Mouse (Mus musculus) thymus, postnatal 36 days (tissue): ENCODE data around the gene Tmc7.

Experiments used
- DNase-seq, 2 experiments: peaks; one replicate each; pipeline ENCODE4 v3.0.0; 2022; ENCODE audit warnings: mixed read lengths in 2 of 2

Tmc7 gene

GRCm38 (mm10) chr7:118584257-118584907 is at the start of gene Tmc7:
Tmc7 (minus strand) TSS chr7:118584736.
- peak; percentile 63 to 70 for DNase-seq

GRCm38 (mm10) chr7:118633951-118634350 is 49.4 kb upstream of the Tmc7 start:
- DNase-seq: no peak

DNA sequence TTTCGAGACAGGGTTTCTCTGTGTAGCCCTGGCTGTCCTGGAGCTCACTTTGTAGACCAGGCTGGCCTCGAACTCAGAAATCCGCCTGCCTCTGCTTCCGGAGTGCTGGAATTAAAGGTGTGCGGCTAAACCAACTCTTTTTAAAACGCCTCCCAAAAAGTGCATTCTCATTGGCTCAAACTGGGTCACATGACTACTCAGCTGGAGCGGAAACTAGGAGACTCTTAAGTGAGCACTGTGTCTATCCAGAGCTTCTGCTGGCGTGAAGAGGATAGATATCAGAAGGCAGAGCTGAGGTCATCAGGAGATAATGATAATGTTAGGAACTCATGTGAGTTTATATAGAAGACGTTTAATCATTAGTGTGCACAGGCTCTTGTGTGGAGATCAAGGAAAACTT is 48.6 kb upstream of the Tmc7 start:
- no peak for DNase-seq

GRCm38 (mm10) chr7:118627550-118628298 is 43.2 kb upstream of the Tmc7 start:
- DNase-seq: no peak

DNA sequence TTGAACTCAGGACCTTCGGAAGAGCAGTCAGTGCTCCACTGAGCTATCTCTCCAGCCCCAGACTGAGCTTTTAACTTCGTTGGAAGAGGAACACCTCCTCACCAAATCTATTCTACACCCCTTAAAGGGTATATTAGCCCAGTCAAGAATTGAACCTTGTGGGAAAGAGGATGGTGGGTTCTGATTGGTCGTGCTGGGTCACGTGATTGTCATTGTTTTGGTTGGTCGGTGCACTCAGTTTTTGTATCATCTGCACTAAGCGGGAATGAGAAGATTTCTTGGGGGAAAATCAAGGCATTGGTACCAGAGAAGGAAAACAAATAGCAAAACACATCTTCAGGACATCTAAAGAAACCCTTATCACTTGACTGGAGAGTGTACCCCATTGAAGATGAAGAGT is 36.6 kb upstream of the Tmc7 start:
- DNase-seq: no peak

- no peak for DNase-seq
Observed at GRCm38 (mm10) chr7:118620243-118620906, 35.8 kb upstream of the Tmc7 start.

DNA sequence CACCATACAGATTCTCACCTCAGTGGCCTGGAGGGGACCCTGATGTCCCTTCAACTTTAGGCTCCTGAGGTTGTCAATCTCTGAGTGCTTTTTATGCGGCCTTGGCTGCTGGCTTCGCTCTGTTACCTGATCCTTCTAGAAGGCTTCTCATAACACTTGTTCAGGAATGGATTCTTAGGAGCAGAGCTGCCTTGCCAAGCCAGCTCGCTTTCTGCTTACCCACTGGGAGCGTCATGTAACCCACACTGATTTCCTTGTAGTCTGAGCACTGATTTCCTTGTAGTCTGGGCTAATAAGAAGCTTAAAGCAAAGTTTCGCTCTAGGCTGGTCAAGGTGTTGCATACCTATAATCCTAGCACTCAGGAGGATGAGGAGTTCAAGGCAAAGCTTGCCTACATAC is 33.6 kb upstream of the Tmc7 start:
- DNase-seq: no peak

GRCm38 (mm10) chr7:118614076-118614475 is 29.5 kb upstream of the Tmc7 start:
- DNase-seq: no peak

DNA sequence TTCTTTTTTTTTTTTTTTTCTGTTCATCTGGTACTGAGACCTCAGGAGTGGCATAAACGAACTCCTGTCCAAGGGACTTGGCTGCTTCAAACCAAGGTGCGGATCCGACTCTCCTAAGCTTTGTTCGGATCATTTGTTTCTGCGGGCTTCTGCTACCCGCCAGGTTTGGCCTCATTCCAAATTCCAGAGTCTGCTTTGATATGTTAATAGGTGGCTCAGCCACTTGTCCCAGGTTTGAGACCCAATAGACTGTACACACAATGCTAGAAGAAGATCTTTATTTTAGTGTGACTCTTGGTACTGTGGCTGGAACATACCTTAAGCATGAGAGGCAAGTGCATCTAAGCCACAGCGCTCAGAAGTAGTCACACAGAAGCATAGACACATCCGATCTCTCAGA is 27.4 kb upstream of the Tmc7 start:
- DNase-seq: no peak

DNA sequence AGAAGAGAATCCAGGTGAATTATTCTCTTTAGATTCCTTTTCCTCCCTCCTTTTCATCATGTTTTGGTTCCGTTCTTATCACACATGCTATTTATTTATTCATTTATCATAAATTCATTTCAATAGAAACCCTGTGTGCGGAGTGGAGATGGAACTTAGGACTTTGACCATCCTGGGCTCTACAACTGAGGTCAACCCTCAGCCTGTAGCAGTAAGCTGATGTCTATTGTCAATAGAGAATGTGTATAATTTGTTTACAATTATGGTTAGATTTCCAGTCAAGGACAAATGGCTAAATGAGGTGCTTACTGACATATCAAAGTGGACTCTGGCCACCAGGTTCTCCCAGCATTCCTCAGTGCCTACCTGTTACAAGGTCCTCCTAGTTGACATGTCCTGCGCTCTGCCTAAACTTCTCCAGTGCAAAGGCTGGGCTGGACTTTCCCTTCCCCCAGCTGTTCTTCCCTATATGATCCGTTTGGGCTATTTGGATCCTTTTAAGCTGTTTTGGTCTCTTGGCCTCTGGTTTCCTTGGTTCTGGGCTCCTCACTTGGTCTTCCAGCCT is 26.7 kb upstream of the Tmc7 start:
- DNase-seq: no peak

- no peak for DNase-seq
Observed at GRCm38 (mm10) chr7:118610721-118611120, 26.2 kb upstream of the Tmc7 start.

DNA sequence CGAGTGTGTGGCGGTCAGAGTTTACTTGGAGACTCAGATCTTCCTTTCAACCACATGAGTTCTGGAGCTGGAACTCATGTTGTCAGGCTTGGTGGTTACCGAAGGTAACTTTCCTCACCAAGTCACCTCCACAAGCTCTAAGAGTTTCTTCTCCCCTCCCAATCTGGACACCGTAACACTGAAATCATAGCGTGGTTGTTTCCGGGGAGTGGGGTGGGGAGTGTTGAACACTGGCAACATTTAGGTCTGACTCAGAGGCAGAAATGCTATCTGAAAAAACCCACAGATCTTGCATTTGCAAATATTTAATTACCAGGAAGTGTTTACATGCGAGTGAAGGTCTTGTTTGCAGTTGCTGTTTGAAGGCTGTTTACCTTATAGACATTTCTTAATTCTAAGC is 25.3 kb upstream of the Tmc7 start:
- no peak for DNase-seq

DNA sequence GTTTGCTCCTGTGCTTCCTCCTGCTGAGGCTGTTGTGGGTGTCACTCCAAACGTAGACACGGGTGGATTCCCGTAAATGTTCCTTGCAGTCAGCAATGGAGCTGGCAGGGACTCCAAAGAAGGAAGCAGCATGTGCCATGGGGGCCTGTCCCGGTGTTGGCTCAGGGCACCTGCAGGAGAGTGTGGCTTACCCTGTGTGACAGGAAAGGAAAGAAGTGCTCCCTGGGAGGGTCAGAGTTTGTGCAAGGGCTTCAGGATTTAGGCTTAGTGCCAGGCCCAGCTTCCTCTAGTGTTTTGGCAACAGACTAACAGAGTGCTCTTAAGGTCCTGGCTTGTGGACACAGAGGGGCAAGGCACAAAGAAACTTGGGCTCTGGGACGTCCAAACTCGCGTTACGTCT is 20.3 kb upstream of the Tmc7 start:
- DNase-seq: no peak

DNA sequence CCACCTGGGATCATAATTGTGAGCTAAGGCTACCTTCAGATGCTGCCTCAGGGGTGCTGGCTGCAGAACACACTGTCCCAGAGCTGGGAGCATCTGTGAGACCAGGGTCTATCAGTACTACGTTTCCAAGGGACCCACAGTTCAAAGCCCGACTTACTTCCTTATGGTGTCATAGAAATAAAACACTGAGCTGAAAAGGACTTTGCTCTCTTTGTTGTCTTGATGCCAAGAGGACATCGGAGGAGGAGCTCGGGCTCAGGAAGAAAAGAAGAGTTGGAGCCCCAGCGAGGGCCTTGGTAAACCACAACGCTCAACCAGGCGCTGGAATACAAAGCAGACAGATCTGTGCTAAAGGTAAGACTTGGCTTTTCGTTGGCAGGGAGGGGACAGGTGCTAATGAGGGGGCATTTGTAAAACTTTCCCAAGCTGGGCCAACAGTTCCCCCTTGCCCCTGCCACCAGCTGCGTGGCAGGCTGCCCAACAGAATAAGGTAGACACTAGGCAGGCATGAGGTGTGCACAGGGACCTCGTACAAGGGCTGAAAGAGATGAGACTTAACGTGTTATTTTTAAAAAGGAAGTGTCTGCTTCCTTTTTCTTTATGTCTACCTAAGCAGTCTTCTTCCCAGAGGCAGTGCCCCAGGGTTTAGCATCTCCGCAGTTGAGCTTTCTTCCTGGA is 15.6 kb upstream of the Tmc7 start:
- no peak for DNase-seq

- DNase-seq: peak; percentile 72 to 80
Observed at GRCm38 (mm10) chr7:118597201-118597600, 12.7 kb upstream of the Tmc7 start, which contains the start of gene Tmc5. Tmc5 (plus strand) TSS chr7:118597297.

- DNase-seq: peak; percentile 29 to 50
Observed at GRCm38 (mm10) chr7:118596271-118596670, 11.7 kb upstream of the Tmc7 start.

DNA sequence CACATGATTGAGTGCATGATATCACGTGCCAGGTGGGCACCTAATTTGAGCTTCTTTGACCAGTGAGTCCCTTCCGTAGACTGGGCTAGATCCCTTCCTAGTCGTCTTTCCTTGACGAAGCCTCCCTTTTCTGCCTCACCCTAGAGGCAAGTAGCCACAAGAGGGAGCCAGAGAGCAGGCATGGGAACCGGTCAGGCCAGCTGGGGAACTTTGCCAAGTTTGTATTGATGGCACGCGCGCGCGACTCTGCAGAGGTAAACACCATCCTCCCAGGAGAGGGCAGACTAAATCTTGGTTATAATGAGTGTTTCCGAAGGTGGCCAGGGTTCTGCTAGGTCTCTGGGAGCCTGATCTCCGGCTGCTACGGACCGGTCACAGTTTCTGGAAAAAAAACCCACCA is 10.7 kb upstream of the Tmc7 start:
- DNase-seq: peak; percentile 90 to 92

DNA sequence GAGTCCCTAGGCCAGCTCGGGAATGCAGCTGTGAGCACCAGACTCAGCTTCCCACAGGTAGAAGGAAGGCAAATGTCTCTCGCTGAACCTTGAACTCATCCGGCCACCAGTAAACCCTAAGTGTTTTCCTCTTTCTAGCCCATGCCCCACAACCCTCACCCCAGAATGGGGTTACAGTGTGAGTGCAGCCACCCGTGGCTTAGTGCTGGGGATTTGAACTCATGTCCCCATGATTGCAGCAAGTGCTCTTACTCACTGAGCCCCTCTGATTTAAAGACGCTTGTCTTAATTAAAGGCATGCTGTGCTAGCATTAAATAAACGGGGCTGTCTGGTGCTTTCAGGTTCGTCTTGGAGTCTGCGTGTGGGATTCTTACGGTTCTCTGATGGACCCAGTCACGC is 10.1 kb upstream of the Tmc7 start:
- DNase-seq: no peak

DNA sequence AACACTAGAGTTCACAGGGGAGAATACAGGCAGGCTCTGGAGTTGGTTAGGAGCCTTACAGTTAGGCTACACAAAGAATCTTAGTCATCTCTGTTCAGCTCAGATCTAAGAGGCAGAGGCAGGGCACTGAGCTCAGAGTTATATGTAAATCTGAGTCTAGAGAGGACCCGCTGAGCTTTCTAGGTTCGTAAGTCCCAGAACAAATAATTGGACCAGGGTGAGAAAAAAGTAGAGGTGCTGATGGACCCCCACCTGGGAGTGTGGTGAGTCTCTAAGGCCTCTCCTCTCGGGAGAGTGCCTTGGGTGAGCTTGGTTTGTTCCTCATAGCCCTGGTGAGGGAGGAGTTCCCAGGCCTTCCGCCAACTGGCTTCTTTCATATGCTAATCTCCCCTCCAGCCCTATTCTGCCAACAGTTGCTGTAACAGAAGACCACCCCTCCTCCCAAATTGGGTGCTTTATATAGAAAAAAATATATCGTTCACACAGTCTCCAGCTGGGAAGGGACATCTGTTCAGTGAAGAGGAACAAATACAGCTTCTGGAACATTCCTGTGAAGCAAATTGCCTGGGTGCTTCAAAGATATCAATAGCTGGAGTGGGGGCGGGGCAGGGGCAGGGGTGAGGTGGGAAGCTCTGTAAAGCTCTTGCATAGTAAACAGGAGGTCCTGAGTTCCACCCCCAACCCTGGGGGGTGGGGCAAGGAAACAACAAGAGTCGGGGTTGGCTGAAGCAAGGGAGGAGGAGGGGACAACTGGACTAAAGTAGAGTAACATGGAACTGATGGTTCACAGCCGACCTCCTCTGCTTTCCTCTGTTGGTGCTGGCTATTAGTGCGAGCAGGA is 9.3 kb upstream of the Tmc7 start:
- DNase-seq: peak in 1 of 2 experiments; percentile 32

GRCm38 (mm10) chr7:118592146-118592545 is 7.6 kb upstream of the Tmc7 start:
- DNase-seq: no peak

- no peak for DNase-seq
Observed at GRCm38 (mm10) chr7:118590726-118591305, 6.3 kb upstream of the Tmc7 start.

- no peak for DNase-seq
Observed at GRCm38 (mm10) chr7:118585856-118586255, 1.3 kb upstream of the Tmc7 start.
